Mouse (Mus musculus) megakaryocyte, embryonic 14.5 days (primary cell): ENCODE results near the gene Lif.

ENCODE experiments used
- FLI1 ChIP-seq: IDR thresholded peaks from 2 replicates; pipeline ENCODE4 v1.6.1; 2012; ENCODE audit warnings: low read length, inconsistent platforms, mixed read lengths
- GATA1 ChIP-seq: IDR thresholded peaks from 3 replicates; pipeline ENCODE4 v1.6.1; 2012; ENCODE audit warnings: mixed read lengths, low read length, inconsistent platforms, borderline replicate concordance

DNA sequence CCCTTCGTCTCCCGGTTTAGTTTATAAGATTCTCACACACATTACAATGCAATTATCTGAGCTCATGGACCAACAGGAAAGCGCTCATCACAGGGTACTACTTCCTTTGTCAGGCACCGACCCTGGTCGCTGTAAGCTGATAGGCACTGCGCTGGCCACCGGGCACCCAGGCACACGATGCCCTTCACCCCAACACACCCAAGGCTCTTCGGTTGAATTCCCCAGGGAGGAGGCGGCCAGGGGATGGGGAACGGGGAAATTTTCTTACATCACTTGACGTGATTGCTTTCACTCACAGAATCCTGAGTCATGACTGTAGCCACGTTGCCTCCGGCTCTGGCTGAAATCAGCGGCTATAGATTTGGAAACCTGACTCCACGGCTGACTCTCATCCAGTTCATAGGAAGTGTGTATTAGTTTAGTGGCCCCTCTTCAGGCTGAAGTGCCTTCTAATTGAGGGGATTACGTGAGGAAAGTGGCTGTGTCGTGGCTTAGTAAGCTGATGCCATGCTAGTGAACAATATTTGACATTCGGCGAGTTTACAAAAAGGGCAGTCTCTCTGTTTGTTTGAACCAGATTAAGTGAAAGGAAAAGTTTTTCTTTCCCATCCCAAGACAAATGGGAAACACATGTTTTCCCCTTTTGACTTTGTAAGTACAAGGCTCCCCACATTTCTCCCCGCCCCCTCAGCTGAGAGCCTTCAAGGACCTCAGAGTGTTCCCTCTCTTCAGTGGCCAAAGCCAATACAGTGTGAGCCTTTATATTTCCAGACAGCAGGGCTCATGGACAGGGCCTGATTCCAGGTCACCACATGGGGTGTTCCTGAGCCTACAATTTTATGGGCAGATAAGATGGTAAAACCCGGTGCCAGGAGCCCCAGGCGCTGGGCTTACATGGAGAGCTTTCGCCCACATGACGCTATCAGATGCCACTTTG is 51.4 kb downstream of the Lif start:
- TF ChIP-seq GATA1 (no peak), FLI1 (no peak)
